Comparison of ENCODE assay signal across 19 mouse cellular contexts in genomic region chr2:105089083-105089482, GRCm38 (mm10). TPM values are rescaled to one million over a fixed set of nuclear protein-coding genes. Genes with fewer than 3 reads are reported as not detected.
DNase-seq lines count a peak whose midpoint lies in the region; ATAC-seq and TF ChIP-seq lines count a peak whose summit lies in the region.
"Had no signal": no experiment of that assay in that cellular context is flagged by ENCODE, and none has a peak within 500 bp of the region (broad histone marks: within the 10 kb centered on the region; RNA-seq: fewer than 3 reads in every experiment).

No protein-coding gene starts in this region.

- no peaks in the 10 kb centered on the region for H3K27me3 ChIP-seq in forebrain, embryonic 13.5 days
- no peaks in the 10 kb centered on the region for H3K27me3 ChIP-seq in forebrain, postnatal 0 days (ENCODE audit: insufficient read depth, low read length)
- 0 out of 2 replicates have a peak, but pooled peaks cover 2% of the 10 kb centered on the region for H3K27me3 ChIP-seq in neural tube, embryonic 15.5 days (replicated peaks)

- H3K4me1 ChIP-seq in forebrain, embryonic 13.5 days, result peaks cover 28% of the 10 kb centered on the region
- H3K4me1 ChIP-seq in forebrain, postnatal 0 days (ENCODE audit: insufficient read depth), result peaks cover 11% of the 10 kb centered on the region; the same call in 1 of the 2 replicates
- peaks cover 25% of the 10 kb centered on the region for H3K4me1 ChIP-seq in neural tube, embryonic 15.5 days

- peak overlapping the region; percentile 10; the same call in 1 of the 2 replicates for H3K27ac ChIP-seq in forebrain, embryonic 13.5 days
- no peak overlapping the region for H3K27ac ChIP-seq in forebrain, postnatal 0 days (ENCODE audit: low read depth, low read length)
- H3K27ac ChIP-seq in neural tube, embryonic 15.5 days (replicated peaks), result no peak overlapping the region; the same call in 1 of the 2 replicates

- no peak for DNase-seq in forebrain, postnatal 0 days
- DNase-seq in kidney, postnatal 10 days, result peak; percentile 39
- no peak for DNase-seq in kidney, postnatal 36 days
- peak; percentile 39 to 51 for DNase-seq in kidney, postnatal 4 days
- no peak for DNase-seq in lung, postnatal 14 days
- no peak for DNase-seq in layer of hippocampus, adult 11-12 months (ENCODE audit: low spot score)
- DNase-seq: B cell, adult 2 months; cerebellum, adult 9-11 months; liver, postnatal 0 days had no signal

- H3K9me3 ChIP-seq in forebrain, embryonic 13.5 days (replicated peaks), result no peaks in the 10 kb centered on the region
- H3K9me3 ChIP-seq in forebrain, postnatal 0 days (ENCODE audit: low read length), result no peaks in the 10 kb centered on the region
- H3K9me3 ChIP-seq in neural tube, embryonic 15.5 days (replicated peaks), result no peaks in the 10 kb centered on the region
- H3K9me3 ChIP-seq: G1E had no signal

- no peak for TF ChIP-seq CTCF in forebrain, postnatal 0 days (IDR thresholded peaks at IDR 0.05; ENCODE audit: low read depth)

- H3K4me2 ChIP-seq in forebrain, embryonic 13.5 days, result no peak overlapping the region
- no peak overlapping the region for H3K4me2 ChIP-seq in forebrain, postnatal 0 days (ENCODE audit: low read depth)
- 0 out of 2 replicates have a peak overlapping the region, but pooled peaks have one; percentile 1 for H3K4me2 ChIP-seq in neural tube, embryonic 15.5 days

- H3K36me3 ChIP-seq in forebrain, embryonic 13.5 days (ENCODE audit: poor library complexity, severe bottlenecking), result no peaks in the 10 kb centered on the region
- H3K36me3 ChIP-seq in forebrain, postnatal 0 days (ENCODE audit: insufficient read depth), result no peaks in the 10 kb centered on the region
- no peaks in the 10 kb centered on the region for H3K36me3 ChIP-seq in neural tube, embryonic 15.5 days
- H3K36me3 ChIP-seq: G1E had no signal

- no peak overlapping the region for H3K9ac ChIP-seq in forebrain, embryonic 13.5 days
- no peak overlapping the region for H3K9ac ChIP-seq in forebrain, postnatal 0 days
- H3K9ac ChIP-seq in neural tube, embryonic 15.5 days (replicated peaks), result no peak overlapping the region
- H3K9ac ChIP-seq: liver, postnatal 0 days had no signal

- no peak for ATAC-seq in forebrain, embryonic 13.5 days
- no peak for ATAC-seq in forebrain, postnatal 0 days
- no peak for ATAC-seq in neural tube, embryonic 15.5 days (ENCODE audit: low FRiP score)
- ATAC-seq: liver, postnatal 0 days had no signal

- no peak overlapping the region for H3K4me3 ChIP-seq in forebrain, embryonic 13.5 days
- H3K4me3 ChIP-seq in forebrain, postnatal 0 days (ENCODE audit: low read depth, low read length), result no peak overlapping the region
- no peak overlapping the region for H3K4me3 ChIP-seq in neural tube, embryonic 15.5 days (replicated peaks)
- H3K4me3 ChIP-seq: megakaryocyte, embryonic 14.5 days had no signal

- WGBS in forebrain, embryonic 13.5 days, result 58% methylated on average over 4 of the region's 4 CpGs
- WGBS in forebrain, postnatal 0 days, result 56% methylated on average over 4 of the region's 4 CpGs
- WGBS in neural tube, embryonic 15.5 days, result 19% methylated on average over 4 of the region's 4 CpGs

RNA-seq across cellular contexts. Expression of gene Gm11060, which starts 2.7 kb away (rescaled TPM):
- not detected in 2 replicates for polyA plus RNA-seq in forebrain, embryonic 13.5 days (2015; fragmentation: Nextera tagmentation; extraction: Ambion mirVana)
- total RNA-seq in forebrain, postnatal 0 days (2014; rRNA removed), result not detected in 2 replicates
- polyA plus RNA-seq in forebrain, postnatal 0 days (2015; fragmentation: Nextera tagmentation; extraction: Ambion mirVana), result not detected in 2 replicates
- not detected in 2 replicates for polyA plus RNA-seq in neural tube, embryonic 15.5 days (2015; fragmentation: Nextera tagmentation; extraction: Ambion mirVana)
- total RNA-seq: G1E; hematopoietic stem cell, adult 5-6 weeks; layer of hippocampus, adult 8-10 months; left cerebral cortex, postnatal 14 days had no signal
- polyA plus RNA-seq: forebrain, embryonic 16.5 days; G1E; gonadal fat pad, adult 2 months; liver, postnatal 0 days; small intestine, adult 2 months had no signal

RNA-seq across cellular contexts. Expression of gene Wt1, which starts 37.2 kb away (rescaled TPM):
- not detected in 2 replicates for polyA plus RNA-seq in forebrain, embryonic 13.5 days (2015; fragmentation: Nextera tagmentation; extraction: Ambion mirVana)
- 0.08 and 0.14 TPM in 2 replicates for total RNA-seq in forebrain, postnatal 0 days (2014; rRNA removed)
- polyA plus RNA-seq in forebrain, postnatal 0 days (2015; fragmentation: Nextera tagmentation; extraction: Ambion mirVana), result 0.19 and 0.24 TPM in 2 replicates
- 2.6 and 4.5 TPM in 2 replicates for polyA plus RNA-seq in neural tube, embryonic 15.5 days (2015; fragmentation: Nextera tagmentation; extraction: Ambion mirVana)
- total RNA-seq: hematopoietic stem cell, adult 5-6 weeks; layer of hippocampus, adult 8-10 months had no signal
- polyA plus RNA-seq: G1E had no signal

Comparison
In these comparisons a context has a peak if more than half of its experiments do, and no peak if none do; other contexts are left out.
1. DNase-seq: peak in kidney, postnatal 10 days (single experiment) and kidney, postnatal 4 days (2 of 2); none in forebrain, postnatal 0 days (single experiment), kidney, postnatal 36 days (0 of 2), lung, postnatal 14 days (single experiment) and layer of hippocampus, adult 11-12 months (single experiment).